Mouse (Mus musculus) hematopoietic stem cell, adult 5-6 weeks (primary cell): Measurements from ENCODE around the gene Nckap5. TPM values are rescaled to one million over a fixed set of nuclear protein-coding genes. Genes with fewer than 3 reads are reported as not detected.
A peak's percentile ranks its signal among the peaks of the same experiment; 100 is the strongest.

ENCODE experiments used
- ATAC-seq, 2 experiments: fragments of 125-278 bp in 1 of 2; replicated peaks in 1 of 2; 2 replicates each; pipeline ENCODE4 v1.8.0; 2016 to 2017; ENCODE audit warnings: inconsistent platforms in 2 of 2, mild to moderate bottlenecking in 2 of 2, moderate number of reproducible peaks in 2 of 2, low read depth in 1 of 2, moderate TSS enrichment in 1 of 2; ENCODE audit not compliant: low FRiP score in 2 of 2, poor library complexity in 2 of 2, severe bottlenecking in 2 of 2, insufficient read depth in 1 of 2, low TSS enrichment in 1 of 2
- total RNA-seq: library from RNA; stranded (forward); fragments of 172-1452, 232-1000 nt; gene quantifications from 2 replicates; pipeline ENCODE4 v1.2.3, GENCODE M21; 2017

Nckap5 gene
- not detected in 2 replicates for total RNA-seq

DNA sequence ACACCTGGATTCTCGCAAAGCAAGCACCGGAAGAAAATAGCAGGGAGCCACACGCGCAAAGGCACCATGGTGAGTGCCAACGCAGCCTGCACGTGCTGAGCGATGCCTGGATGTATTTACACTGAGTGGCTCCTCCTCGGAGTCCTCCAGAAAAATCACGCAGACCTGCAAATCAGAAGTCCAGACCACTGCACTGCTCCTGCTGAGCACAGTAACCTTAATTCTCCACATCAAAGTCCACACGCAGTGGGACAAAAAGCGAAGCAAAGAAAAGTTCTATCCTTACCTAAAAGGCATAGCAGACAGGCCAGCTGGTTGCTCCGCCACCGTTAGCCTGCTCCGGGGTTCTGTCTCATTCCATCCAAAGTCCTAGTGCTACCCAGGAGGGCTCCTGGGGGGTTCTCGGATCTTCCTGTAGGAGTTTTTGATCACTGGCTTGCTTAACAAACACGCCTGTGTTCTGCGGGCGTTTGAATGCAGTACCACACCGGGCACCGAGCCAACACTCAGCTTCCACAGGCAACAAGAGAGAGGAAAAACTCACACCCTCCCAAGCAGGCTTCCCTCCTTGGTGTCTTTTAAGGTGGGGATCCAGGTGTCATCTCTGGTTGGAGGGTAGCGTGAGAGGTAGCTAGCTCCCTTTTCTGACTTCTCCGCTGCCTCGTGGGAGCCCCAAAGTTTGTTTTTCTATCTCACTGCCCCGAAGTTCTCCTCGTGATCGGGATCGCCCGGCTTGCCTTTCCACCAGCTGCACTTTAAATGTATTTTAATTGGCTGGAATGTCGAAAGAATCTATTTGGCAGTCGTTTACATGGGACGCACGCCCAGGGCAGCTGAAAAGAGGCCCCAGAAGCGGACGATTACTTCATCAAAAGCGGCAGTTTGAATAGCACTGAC is at the start of gene Nckap5:
Gene Nckap5, minus strand, starts transcription at position 769 of the 897 bp plus-strand sequence.
- peak; percentile 25 to 56; a peak in 3 of 4 replicates for ATAC-seq

DNA sequence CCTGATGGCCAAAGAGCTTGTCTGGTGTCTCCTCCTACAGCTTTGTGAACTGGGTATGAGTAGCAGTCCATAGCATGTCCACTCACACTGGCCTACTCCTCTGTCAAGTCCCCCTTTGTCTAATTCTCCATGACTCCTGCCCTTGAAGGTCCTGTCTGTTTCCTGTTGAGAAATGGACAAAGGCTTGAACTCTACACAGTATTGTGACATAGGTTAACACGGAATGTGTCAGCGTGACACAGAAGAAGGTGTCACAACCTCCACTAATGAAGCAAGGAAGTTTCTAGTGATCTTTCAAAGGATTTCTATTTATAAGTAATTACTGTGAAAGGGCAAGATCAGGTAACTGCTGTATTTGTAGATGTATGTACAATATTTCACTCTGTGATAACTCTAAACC is 46.9 kb upstream of the Nckap5 start:
- ATAC-seq, result peak in 1 of 2 experiments; percentile 29; a peak in 1 of 4 replicates

GRCm38 (mm10) chr1:126868372-126868771 is 37.8 kb upstream of the Nckap5 start:
- no peak for ATAC-seq

DNA sequence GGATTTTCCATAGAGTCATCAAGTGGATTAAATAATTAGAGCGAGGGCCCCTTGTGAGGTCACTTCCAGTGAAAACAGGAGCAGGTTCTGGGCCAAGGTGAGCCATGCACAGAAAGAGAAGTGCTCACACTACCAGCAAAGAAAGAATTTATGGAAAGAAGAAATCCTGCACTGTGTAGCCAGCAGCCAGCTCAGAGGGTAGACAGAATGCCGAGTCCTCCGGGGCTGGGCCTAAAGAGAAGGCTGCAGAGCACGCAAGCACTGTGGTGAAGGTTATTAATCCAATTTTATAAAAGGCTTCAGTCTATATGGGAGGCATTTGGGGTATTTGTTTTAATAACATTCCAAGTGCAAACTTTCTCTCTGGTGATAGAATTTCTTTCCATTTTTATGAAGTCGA is 37.3 kb upstream of the Nckap5 start:
- ATAC-seq, result no peak

DNA sequence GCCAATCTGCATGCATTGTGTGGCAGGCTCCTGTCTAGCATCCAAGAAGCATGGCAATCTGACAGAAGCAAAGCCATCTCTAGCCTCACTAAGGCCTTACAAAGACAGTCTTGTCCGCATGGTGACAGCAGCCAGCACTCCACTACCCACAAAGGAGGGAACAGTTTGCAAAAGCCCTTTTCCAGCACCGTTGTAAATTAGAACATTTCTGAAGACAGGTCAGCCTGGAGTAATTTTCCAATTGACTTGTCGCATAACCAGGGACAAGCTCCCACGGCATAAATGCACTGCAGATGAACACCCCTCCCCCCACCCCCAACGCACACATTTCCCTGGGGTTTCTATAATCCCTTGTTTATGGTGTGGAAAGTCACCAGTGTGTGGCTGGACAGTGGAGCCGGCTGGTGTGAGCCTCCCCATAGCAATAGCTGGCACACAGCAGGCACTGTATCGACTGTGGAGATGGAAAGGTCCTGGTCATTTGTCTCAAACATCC is 35.0 kb upstream of the Nckap5 start:
- no peak for ATAC-seq

- ATAC-seq, result no peak
Observed at GRCm38 (mm10) chr1:126861816-126862215, 31.2 kb upstream of the Nckap5 start.

- no peak for ATAC-seq
Observed at GRCm38 (mm10) chr1:126860537-126860936, 29.9 kb upstream of the Nckap5 start.

DNA sequence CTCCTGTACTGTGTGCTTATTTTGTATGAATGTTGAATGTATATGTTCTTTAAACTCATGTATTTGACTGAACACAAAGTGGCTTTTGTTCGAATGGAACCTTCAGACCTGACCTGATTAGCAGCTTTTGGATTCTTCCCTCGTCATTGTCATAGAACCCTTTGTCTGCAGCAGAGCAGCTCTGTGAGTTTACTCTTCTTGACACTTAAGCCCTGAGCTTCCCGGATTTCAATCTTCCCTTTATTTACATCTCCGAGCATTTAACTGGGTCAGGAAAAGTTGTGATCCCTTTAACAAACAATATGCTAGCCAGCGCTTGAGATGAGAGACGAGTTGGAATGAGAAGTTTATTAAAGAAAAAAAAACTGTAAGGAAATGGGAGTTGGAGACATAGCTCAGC is 18.9 kb upstream of the Nckap5 start:
- ATAC-seq, result no peak

DNA sequence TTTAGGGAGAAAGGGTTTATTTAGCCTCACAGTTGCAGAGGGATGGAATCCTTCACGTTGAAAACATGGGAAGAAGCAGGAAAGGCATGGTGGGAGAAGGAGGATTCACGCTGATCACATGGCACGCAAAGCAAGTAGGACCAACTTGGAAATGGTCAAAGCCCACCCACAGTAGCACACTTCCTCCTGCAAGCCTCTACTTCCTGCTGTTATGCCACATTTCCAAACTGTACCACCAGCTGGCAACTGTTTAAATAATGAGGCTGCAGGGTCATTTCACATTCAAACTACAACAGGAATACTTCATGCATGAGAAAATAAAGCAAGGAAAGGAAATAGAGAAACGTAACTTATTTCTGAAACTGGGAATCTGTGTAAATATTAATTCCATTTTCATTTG is 15.7 kb upstream of the Nckap5 start:
- peak; percentile 71 to 82 for ATAC-seq

- no peak for ATAC-seq
Observed at GRCm38 (mm10) chr1:126832885-126833284, 2.3 kb upstream of the Nckap5 start.

- ATAC-seq, result no peak
Observed at GRCm38 (mm10) chr1:126829031-126829430, 1.6 kb downstream of the Nckap5 start.

DNA sequence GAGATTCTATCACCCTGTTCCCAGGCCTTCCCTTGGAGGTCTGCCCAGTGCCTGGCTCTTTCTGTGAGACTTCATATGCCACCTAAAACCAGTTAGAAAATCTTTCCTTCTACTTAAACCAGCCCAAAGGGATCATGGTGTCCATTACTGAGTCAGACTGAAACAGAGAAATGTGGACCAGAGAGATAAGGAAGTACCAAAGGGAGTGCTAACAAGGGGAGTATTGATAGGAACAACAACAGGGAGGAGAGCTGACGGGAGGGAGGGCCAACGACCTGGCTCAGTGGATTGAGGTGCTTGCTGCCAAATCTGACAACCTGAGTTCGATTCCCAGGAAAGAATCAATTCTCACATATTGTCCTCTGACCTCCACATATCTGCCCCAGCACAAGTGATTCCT is 5.8 kb downstream of the Nckap5 start:
- ATAC-seq, result peak; percentile 27 to 29; a peak in 2 of 4 replicates

DNA sequence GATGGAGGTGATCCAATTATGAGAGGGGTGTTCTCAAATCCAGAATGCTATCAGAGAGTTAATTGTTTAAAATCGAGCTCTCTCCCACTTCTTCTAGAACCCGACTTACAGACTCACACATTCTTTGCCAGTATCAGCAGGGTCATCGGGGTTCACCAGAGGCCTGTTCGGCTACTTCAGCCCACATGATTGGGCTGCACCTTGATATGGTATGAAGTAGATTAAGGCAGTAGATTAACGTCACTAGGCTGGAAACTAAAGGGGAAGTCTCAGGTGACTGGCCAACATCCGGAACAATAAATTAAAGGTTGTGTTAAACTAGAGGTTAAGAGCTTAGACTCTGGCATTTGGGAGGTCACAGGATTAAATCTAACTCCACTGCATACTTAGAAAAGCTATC is 8.4 kb downstream of the Nckap5 start:
- 0 out of 4 replicates have a peak, but pooled peaks have one; percentile 10 to 16 for ATAC-seq

DNA sequence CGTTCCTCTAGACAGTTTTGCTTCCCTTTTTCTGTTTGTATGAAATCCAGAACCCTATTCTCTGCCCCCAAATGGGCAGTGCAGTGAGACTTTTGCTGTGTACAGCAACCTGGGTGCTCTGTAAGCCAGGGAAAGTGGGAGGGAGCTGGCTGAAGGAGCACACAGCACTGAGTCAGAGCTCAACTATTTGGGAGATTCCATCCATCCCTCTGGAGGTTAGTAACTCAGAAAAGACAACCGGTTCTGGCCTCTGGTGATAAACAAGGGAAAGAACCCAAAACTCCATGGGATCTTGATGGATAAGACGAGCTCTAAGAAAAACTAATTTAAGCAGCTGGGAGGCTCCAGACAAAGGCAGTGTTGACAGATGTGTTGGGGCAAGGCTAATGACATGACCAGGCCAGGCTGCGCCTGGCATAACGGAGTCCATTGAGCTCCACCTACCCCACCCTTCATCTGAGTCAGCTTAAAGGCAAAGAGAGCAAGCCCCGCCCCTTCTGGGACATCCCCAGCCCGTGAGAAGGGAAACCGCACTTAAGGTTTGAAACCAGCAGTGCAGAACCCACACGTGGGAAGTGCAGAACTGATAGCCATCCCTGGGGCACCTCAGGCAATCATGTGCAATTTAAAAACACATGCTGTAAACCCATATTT is 13.1 kb downstream of the Nckap5 start:
- ATAC-seq, result peak; percentile 96 to 98

DNA sequence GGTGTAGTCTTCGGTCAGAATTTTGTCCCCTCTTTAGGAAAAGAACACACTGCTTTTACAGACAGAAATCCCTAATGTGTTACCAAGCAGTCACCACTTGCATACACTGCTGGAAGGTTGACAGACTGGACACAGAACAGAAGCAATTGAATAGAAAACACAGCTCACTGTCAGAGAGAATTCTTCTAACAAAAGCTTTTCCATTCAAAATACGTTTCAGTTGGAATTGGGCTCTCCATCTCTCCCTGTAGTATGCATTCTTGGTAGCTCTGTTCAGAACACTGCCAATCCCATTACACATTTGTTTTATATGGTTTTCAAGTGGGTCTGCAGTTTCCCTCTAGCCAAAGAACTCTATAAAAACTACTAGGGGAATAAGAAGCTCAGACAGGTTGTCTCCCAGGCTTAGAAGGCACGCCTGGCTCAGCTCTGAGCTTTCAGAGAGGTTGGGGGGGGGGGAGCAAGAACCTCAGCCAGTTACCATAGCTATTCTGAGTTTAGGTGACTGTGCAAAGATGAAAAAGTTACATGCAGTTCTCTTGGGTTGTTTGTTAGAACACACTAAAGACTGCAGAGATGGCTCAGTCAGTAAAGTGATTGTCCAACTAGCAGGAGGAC is 23.5 kb downstream of the Nckap5 start:
- ATAC-seq, result no peak

DNA sequence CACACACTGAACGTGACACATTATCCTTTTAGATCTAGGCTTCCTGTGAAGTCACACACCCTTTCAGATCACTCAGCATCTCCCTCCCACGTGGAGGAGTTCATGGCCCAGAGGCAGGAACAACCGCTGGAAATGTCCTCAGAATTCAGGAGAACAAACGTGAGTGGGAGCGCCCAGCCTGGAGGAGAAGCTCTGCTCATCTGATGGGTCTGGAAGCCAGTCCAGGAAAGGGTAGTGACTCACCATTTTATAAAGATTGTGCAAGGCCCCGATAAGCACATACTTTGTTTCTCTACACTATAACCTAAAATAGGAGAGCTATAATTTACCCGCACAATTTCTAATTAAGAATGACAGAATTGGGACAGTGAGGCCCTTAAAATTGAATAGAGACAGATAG is 24.1 kb downstream of the Nckap5 start:
- no peak for ATAC-seq

DNA sequence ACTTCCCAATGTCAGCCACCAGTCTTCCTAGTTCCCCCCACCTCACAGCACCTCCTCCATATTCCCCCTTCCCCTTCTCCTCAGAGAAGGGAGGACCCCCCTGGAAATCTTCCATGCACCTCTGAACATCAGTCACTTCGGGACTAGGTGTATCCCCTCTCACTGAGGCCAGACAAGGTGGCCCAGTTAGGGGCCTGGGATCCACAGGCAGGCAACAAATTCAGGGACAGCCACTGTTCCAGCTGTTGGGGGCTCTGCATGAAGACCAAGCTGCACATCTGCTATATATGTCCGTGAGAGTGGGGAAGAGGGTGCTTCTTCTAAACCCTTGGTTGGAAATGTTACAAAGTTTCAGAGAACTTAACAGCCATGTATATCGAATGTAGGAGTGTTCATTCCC is 28.2 kb downstream of the Nckap5 start:
- no peak for ATAC-seq

GRCm38 (mm10) chr1:126801706-126802105 is 28.9 kb downstream of the Nckap5 start:
- ATAC-seq, result no peak
